Mouse (Mus musculus): ENCODE results near the gene Prr7. TPM values are rescaled to one million over a fixed set of nuclear protein-coding genes. Genes with fewer than 3 reads are reported as not detected.
A peak's percentile ranks its signal among the peaks of the same experiment; 100 is the strongest.

Gene Prr7
- polyA plus RNA-seq, 1 experiment from 2014 or later: 0.70 TPM

GRCm38 (mm10) chr13:55451296-55451695, 12.8 kb upstream of the Prr7 start:
- Histone ChIP-seq H3K27ac (no peak overlapping the region), H3K4me3 (replicated peaks) (no peak overlapping the region), H3K9me3 (replicated peaks) (no peaks in the 10 kb centered on the region), H3K36me3 (peaks cover 74% of the 10 kb centered on the region), H3K9ac (no peak overlapping the region), H3K27me3 (no peaks in the 10 kb centered on the region), H3K4me2 (no peak overlapping the region), H3K4me1 (peaks cover 23% of the 10 kb centered on the region)
- 91% methylated on average over 10 of the region's 10 CpGs for WGBS
- ATAC-seq (replicated peaks; ENCODE audit: low FRiP score): no peak

DNA sequence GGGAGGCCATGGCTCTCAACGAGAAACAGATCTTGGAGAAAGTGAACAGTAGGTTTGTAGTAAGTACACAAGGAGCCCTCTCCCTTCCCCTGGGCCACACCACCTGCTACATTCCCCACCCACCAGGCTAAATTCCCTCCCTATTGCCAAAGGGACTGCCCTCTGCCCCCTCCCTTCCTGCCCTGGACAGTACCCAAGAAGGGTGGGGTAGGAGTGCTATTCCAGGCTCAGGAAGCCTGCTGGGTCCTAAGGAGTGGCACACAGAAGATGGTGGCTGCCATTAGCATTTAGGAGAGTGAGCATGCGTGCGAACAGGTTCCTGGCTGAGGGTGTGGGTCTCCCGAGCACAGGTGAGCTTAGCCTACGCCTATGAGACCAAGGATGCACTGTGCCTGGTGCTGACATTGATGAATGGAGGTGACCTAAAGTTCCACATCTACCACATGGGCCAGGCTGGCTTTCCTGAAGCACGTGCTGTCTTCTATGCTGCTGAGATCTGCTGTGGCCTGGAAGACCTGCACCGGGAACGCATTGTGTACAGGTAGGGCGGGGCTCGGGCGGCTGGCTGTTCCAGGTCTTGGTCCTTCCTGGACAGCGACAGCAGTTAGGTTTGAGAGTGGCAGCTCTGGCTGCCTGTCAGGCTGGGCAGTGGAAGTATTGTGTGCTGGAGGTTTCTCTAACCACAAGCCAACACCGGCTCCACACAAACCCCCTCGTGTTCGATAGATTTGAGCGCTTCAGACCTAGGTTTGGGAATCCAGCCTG, 12.1 kb upstream of the Prr7 start:
- WGBS: 96% methylated on average over 16 of the region's 16 CpGs
- Histone ChIP-seq H3K27me3 (no peaks in the 10 kb centered on the region), H3K4me3 (replicated peaks) (no peak overlapping the region), H3K4me2 (no peak overlapping the region), H3K27ac (no peak overlapping the region), H3K36me3 (peaks cover 81% of the 10 kb centered on the region), H3K9ac (no peak overlapping the region), H3K4me1 (peaks cover 16% of the 10 kb centered on the region), H3K9me3 (replicated peaks) (no peaks in the 10 kb centered on the region)
- no peak for ATAC-seq (replicated peaks; ENCODE audit: low FRiP score)

DNA sequence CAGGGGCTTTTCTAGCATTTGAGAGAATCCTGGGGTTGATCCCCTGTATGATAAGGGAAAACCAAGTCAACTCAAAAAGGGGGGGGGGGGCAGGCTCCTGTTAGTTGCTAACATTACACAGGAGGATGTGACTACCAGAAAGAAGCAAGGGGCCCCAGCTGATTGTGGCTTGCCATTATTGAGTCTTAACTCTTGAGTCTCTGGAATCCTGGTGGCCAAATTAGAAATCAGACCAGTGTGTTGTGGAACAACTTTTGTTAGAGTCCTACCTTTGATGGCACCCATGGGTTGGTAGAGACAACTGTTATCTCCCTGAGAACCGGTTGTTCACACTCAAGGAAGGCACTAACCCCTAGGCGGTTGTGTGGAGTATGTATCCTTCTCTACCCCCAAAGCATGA, 1.1 kb upstream of the Prr7 start:
- no peaks in the 10 kb centered on the region for H3K27me3 ChIP-seq
- no peaks in the 10 kb centered on the region for H3K9me3 ChIP-seq (replicated peaks)
- no peak overlapping the region for H3K9ac ChIP-seq
- H3K4me2 ChIP-seq: 0 out of 2 replicates have a peak overlapping the region, but pooled peaks have one; percentile 98
- H3K27ac ChIP-seq: no peak overlapping the region
- WGBS: 45% methylated on average over 2 of the region's 2 CpGs
- peaks cover 43% of the 10 kb centered on the region for H3K36me3 ChIP-seq
- H3K4me3 ChIP-seq (replicated peaks): no peak overlapping the region
- peaks cover 23% of the 10 kb centered on the region for H3K4me1 ChIP-seq
- no peak for ATAC-seq (replicated peaks; ENCODE audit: low FRiP score)

- Histone ChIP-seq H3K4me2 (peak overlapping the region; percentile 98), H3K27me3 (no peaks in the 10 kb centered on the region), H3K27ac (peak overlapping the region; percentile 69; the same call in 1 of the 2 replicates), H3K9me3 (replicated peaks) (no peaks in the 10 kb centered on the region), H3K9ac (peak overlapping the region; percentile 70), H3K4me1 (peaks cover 23% of the 10 kb centered on the region), H3K36me3 (peaks cover 37% of the 10 kb centered on the region), H3K4me3 (replicated peaks) (peak overlapping the region; percentile 70)
- ATAC-seq (replicated peaks; ENCODE audit: low FRiP score): no peak
- WGBS: 6% methylated on average over 14 of the region's 14 CpGs
These were observed 554 bp upstream of the Prr7 start for GRCm38 (mm10) chr13:55463399-55464026.

- no peak for ATAC-seq (replicated peaks; ENCODE audit: low FRiP score)
- Histone ChIP-seq H3K4me1 (peaks cover 23% of the 10 kb centered on the region), H3K4me3 (replicated peaks) (peak overlapping the region; percentile 70), H3K36me3 (peaks cover 20% of the 10 kb centered on the region), H3K27me3 (0 out of 2 replicates have a peak, but pooled peaks cover 3% of the 10 kb centered on the region), H3K9ac (peak overlapping the region; percentile 70; the same call in 1 of the 2 replicates), H3K9me3 (replicated peaks) (no peaks in the 10 kb centered on the region), H3K27ac (no peak overlapping the region), H3K4me2 (peak overlapping the region; percentile 98)
- WGBS: 14% methylated on average over 3 of the region's 3 CpGs
These were observed 1.1 kb downstream of the Prr7 start for GRCm38 (mm10) chr13:55465184-55465583.

GRCm38 (mm10) chr13:55465830-55466440, 1.9 kb downstream of the Prr7 start:
- H3K4me2 ChIP-seq: no peak overlapping the region
- H3K4me1 ChIP-seq: peaks cover 30% of the 10 kb centered on the region
- H3K4me3 ChIP-seq (replicated peaks): no peak overlapping the region
- no peak for ATAC-seq (replicated peaks; ENCODE audit: low FRiP score)
- H3K27me3 ChIP-seq: 0 out of 2 replicates have a peak, but pooled peaks cover 8% of the 10 kb centered on the region
- WGBS: 82% methylated on average over 5 of the region's 5 CpGs
- H3K9ac ChIP-seq: no peak overlapping the region
- peaks cover 13% of the 10 kb centered on the region for H3K36me3 ChIP-seq
- no peak overlapping the region for H3K27ac ChIP-seq
- no peaks in the 10 kb centered on the region for H3K9me3 ChIP-seq (replicated peaks)

DNA sequence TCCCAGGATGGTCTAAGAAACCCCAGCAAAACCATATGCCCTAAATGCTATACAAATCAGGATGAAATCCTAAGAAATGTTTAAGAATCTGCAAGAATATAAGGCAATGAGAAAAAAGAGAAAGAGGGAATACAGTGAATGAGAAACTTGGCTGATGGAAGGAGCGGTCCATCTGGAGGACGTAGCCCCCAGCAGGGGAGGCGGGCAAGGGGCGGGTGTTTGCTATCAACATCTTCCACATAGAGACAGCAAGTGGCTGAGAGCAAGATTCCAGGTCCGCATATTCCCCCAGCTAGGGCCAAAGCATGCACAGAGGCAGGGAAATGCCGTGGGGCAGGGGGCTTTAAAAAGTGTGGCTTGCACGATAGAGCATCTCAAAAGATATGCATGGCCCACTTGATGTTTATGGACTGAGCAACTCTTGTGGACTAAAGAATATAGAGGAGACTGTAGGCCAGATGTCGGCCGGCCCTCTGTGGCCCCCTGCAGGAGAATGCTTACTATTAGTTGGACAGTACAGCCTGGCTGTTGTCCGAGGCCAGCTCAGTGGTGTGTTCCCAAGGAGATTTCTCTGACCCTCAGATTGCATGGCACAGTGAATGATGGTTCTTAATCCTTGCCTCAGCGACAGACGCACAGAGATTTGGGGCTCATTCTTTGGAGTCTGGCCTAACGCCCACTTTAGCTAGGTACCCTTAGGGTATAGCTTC, 4.9 kb downstream of the Prr7 start:
- H3K4me3 ChIP-seq (replicated peaks): no peak overlapping the region
- no peak for ATAC-seq (replicated peaks; ENCODE audit: low FRiP score)
- H3K27me3 ChIP-seq: 0 out of 2 replicates have a peak, but pooled peaks cover 8% of the 10 kb centered on the region
- no peak overlapping the region for H3K4me2 ChIP-seq
- H3K9ac ChIP-seq: no peak overlapping the region
- 51% methylated on average over 13 of the region's 13 CpGs for WGBS
- H3K36me3 ChIP-seq: peaks cover 4% of the 10 kb centered on the region
- no peaks in the 10 kb centered on the region for H3K9me3 ChIP-seq (replicated peaks)
- H3K27ac ChIP-seq: no peak overlapping the region
- peaks cover 47% of the 10 kb centered on the region for H3K4me1 ChIP-seq

DNA sequence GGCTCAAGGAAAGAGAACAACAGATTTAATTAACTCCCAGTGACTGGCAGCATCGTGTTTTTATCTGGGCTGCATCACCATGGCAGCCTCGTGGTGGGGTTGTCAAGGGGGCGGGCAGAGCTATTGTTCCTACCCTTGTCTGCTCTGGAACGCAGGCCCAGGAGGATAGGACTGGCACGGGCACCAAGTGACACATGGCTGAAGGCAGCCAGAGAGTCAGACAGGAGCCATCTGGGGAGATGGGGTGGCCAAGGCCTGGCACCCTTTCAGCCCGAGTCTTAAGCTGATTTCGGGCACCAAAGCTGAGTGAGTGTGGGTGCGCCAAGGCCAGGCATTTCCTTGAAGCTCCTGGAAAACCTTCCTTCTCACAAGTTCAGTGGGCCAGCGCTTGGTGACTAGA, 6.3 kb downstream of the Prr7 start:
- 0 out of 2 replicates have a peak overlapping the region, but pooled peaks have one; percentile 57 for H3K9ac ChIP-seq
- no peaks in the 10 kb centered on the region for H3K9me3 ChIP-seq (replicated peaks)
- peaks cover 46% of the 10 kb centered on the region for H3K4me1 ChIP-seq
- no peak for ATAC-seq (replicated peaks; ENCODE audit: low FRiP score)
- no peak overlapping the region for H3K4me3 ChIP-seq (replicated peaks)
- H3K27ac ChIP-seq: no peak overlapping the region
- no peak overlapping the region for H3K4me2 ChIP-seq
- 0 out of 2 replicates have a peak, but pooled peaks cover 8% of the 10 kb centered on the region for H3K27me3 ChIP-seq
- H3K36me3 ChIP-seq: peaks cover 17% of the 10 kb centered on the region
- WGBS: 75% methylated on average over 9 of the region's 9 CpGs

DNA sequence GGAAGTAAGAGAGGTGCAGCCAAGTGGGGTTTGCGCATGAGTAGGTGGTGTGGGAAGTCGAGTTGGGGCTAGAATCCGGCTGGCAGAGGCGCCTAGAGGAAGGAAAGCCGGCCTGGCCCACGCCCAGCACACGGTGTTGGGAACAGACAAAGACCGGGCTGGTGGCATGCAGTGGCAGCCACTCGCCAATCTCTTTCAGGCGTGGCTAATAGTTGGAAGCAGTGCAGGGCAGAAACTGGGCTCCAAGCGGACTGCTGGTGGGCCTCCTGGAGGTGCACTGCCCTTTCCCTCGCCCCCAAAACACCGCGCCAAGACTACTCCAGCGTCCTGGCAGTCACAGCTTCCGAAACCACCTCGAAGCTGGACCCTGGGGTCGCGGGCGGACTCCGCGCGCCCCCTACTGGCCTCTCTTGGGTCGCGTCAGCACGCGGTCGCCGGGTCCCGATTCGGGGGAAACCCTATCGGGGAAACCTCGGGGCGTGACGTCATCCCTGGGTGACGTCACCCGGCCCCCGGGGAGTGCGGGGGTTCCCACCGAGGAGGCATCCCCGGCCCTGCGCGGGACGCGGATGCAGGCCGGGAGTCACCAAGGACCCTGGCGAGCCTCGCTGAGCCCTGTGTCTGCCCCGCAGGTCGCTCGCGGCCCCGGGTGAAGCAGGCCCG, 7.2 kb downstream of the Prr7 start:
- Histone ChIP-seq H3K4me2 (peak overlapping the region; percentile 100), H3K27ac (peak overlapping the region; percentile 82; the same call in 1 of the 2 replicates), H3K4me1 (peaks cover 46% of the 10 kb centered on the region), H3K4me3 (replicated peaks) (peak overlapping the region; percentile 67), H3K27me3 (0 out of 2 replicates have a peak, but pooled peaks cover 8% of the 10 kb centered on the region), H3K9ac (peak overlapping the region; percentile 57), H3K36me3 (peaks cover 27% of the 10 kb centered on the region), H3K9me3 (replicated peaks) (no peaks in the 10 kb centered on the region)
- peak; percentile 68 for ATAC-seq (replicated peaks; ENCODE audit: low FRiP score)
- 2% methylated on average over 54 of the region's 54 CpGs for WGBS

- Histone ChIP-seq H3K36me3 (peaks cover 32% of the 10 kb centered on the region), H3K4me1 (peaks cover 46% of the 10 kb centered on the region), H3K4me2 (peak overlapping the region; percentile 100), H3K27me3 (0 out of 2 replicates have a peak, but pooled peaks cover 8% of the 10 kb centered on the region), H3K4me3 (replicated peaks) (peak overlapping the region; percentile 67), H3K27ac (0 out of 2 replicates have a peak overlapping the region, but pooled peaks have one; percentile 82), H3K9ac (peak overlapping the region; percentile 57), H3K9me3 (replicated peaks) (no peaks in the 10 kb centered on the region)
- WGBS: under 1% methylated on average over 31 of the region's 31 CpGs
- no peak; the same call in 1 of the 2 replicates for ATAC-seq (replicated peaks; ENCODE audit: low FRiP score)
These were observed 7.7 kb downstream of the Prr7 start for GRCm38 (mm10) chr13:55471819-55472131.

All from kidney, embryonic 15.5 days (tissue).